Mouse (Mus musculus): ENCODE results near the gene Ifrd2. TPM values are rescaled to one million over a fixed set of nuclear protein-coding genes. Genes with fewer than 3 reads are reported as not detected.

Gene Ifrd2
- polyA plus RNA-seq, 1 experiment: 29.4 TPM

GRCm38 (mm10) chr9:107575579-107576356, 11.7 kb upstream of the Ifrd2 start:
- no peaks in the 10 kb centered on the region for H3K79me2 ChIP-seq (ENCODE audit: control insufficient read depth, insufficient read depth)
- no peak overlapping the region for H3ac ChIP-seq (ENCODE audit: control insufficient read depth, insufficient read length)
- H3K27me3 ChIP-seq (ENCODE audit: control insufficient read depth, insufficient read depth, insufficient read length): no peaks in the 10 kb centered on the region
- H3K36me3 ChIP-seq (ENCODE audit: control insufficient read depth, insufficient read depth): no peaks in the 10 kb centered on the region
- no peak overlapping the region for H3K4me3 ChIP-seq
- no peak overlapping the region for H3K4me2 ChIP-seq (ENCODE audit: low read depth)
- TF ChIP-seq MYOG (IDR thresholded peaks at IDR 0.05; ENCODE audit: control insufficient read depth in 1 of 3, insufficient read depth in 1 of 3, insufficient read length in 2 of 3, low read depth in 2 of 3) (peak in 1 of 3 experiments; percentile 29), MAX (IDR thresholded peaks at IDR 0.05; ENCODE audit: low read depth) (no peak)

DNA sequence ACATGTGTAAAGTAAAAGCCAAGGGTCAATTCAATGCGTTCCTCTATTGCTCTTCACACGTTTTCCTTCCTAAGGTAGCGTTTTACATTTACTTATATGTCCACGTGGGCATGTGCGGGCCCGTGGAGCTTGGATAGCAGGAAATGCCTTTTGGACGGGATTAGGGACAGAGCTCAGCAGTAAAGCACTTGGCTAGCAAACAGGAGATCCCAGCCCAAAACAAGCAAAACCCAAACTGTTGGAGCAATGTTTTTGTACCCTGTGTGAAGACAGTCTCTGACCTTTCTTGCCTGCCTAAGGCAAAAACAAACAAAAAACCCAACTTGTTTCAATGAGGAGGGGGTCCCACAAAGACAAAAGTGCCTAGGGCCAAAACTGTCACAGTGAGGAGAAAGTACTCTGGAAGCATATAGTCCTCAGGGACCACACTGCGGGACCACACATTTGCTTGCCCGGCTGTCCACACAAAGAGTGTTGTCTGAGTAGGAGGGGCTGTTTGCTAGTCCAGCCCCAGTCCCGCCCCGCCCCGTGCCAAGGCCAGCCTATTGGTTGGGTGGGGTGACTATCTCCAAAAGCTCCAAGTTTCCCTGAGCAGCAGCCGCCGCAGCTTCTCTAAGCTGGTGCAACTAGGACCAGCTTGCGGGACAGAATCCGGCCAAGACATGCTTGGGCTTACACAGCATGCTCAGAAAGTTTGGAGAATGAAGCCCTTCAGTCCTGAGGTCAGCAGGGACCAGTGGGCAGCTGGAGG, 10.9 kb upstream of the Ifrd2 start, which contains the start of gene Hyal1:
Gene Hyal1 (plus strand): TSS at position 571 of the 751 bp plus-strand sequence.
- peak; percentile 45 for TF ChIP-seq POLR2AphosphoS2 (IDR thresholded peaks at IDR 0.05; ENCODE audit: insufficient read length, low read depth)
- no peak for TF ChIP-seq USF1 (IDR thresholded peaks at IDR 0.05; ENCODE audit: low read depth)
- peak; percentile 57 for TF ChIP-seq POLR2A (IDR thresholded peaks at IDR 0.05; ENCODE audit: insufficient read length, low read depth)
- H3K27me3 ChIP-seq (ENCODE audit: control insufficient read depth, insufficient read depth, insufficient read length): no peaks in the 10 kb centered on the region
- peaks cover 5% of the 10 kb centered on the region for H3K79me2 ChIP-seq (ENCODE audit: control insufficient read depth, insufficient read depth)
- H3K36me3 ChIP-seq (ENCODE audit: control insufficient read depth, insufficient read depth): no peaks in the 10 kb centered on the region
- H3K4me2 ChIP-seq (ENCODE audit: low read depth): peak within 1 kb of the TSS; percentile 87
- H3ac ChIP-seq (ENCODE audit: control insufficient read depth, insufficient read length): no peak within 1 kb of the TSS
- peak within 1 kb of the TSS; percentile 22 for H3K4me3 ChIP-seq

GRCm38 (mm10) chr9:107577871-107578270, 9.6 kb upstream of the Ifrd2 start:
- Histone ChIP-seq H3K4me2 (ENCODE audit: low read depth) (peak overlapping the region; percentile 87), H3K36me3 (ENCODE audit: control insufficient read depth, insufficient read depth) (no peaks in the 10 kb centered on the region), H3K27me3 (ENCODE audit: control insufficient read depth, insufficient read depth, insufficient read length) (no peaks in the 10 kb centered on the region), H3K4me3 (no peak overlapping the region), H3K79me2 (ENCODE audit: control insufficient read depth, insufficient read depth) (peaks cover 5% of the 10 kb centered on the region), H3ac (ENCODE audit: control insufficient read depth, insufficient read length) (no peak overlapping the region)
- no peak for TF ChIP-seq CEBPB (IDR thresholded peaks at IDR 0.05; ENCODE audit: insufficient read depth, poor library complexity, severe bottlenecking)
- TF ChIP-seq TCF12 (IDR thresholded peaks at IDR 0.05; ENCODE audit: insufficient read depth, poor library complexity, severe bottlenecking): no peak
- TF ChIP-seq POLR2AphosphoS2 (IDR thresholded peaks at IDR 0.05; ENCODE audit: insufficient read length, low read depth): no peak
- no peak for TF ChIP-seq SRF (IDR thresholded peaks at IDR 0.05; ENCODE audit: control insufficient read depth, insufficient read length, low read depth)
- TF ChIP-seq POLR2A (IDR thresholded peaks at IDR 0.05; ENCODE audit: insufficient read length, low read depth): no peak

DNA sequence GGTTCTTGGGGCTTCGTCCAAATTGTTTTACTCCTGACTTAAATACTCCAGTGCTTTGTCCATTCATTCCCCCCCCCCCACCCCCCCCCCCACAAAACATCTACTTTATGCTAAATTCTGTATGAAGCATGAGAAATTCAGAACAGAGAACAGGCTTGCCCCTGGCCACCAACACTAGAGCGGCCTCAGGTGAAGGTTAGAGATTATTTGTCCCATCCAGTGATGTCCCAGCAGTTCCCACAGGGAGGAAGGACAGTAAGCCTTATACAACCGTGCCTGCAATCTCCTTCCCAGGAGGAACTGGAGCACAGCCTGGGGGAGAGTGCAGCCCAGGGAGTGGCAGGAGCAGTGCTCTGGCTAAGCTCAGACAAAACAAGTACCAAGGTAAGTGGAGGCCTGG, 8.9 kb upstream of the Ifrd2 start, which contains the start of gene Naa80:
Gene Naa80 (plus strand): TSS at position 301 of the 400 bp plus-strand sequence.
- no peaks in the 10 kb centered on the region for H3K27me3 ChIP-seq (ENCODE audit: control insufficient read depth, insufficient read depth, insufficient read length)
- TF ChIP-seq MAX (IDR thresholded peaks at IDR 0.05; ENCODE audit: low read depth): no peak
- TF ChIP-seq USF1 (IDR thresholded peaks at IDR 0.05; ENCODE audit: low read depth): no peak
- no peak for TF ChIP-seq TCF3 (IDR thresholded peaks at IDR 0.05; ENCODE audit: insufficient read length, low read depth)
- no peak for TF ChIP-seq TCF12 (IDR thresholded peaks at IDR 0.05; ENCODE audit: insufficient read depth, poor library complexity, severe bottlenecking)
- no peak for TF ChIP-seq MYOD1 (IDR thresholded peaks at IDR 0.05; ENCODE audit: control insufficient read depth in 1 of 3, insufficient read length in 2 of 3, low read depth in 2 of 3)
- TF ChIP-seq POLR2AphosphoS2 (IDR thresholded peaks at IDR 0.05; ENCODE audit: insufficient read length, low read depth): no peak
- TF ChIP-seq E2F4 (IDR thresholded peaks at IDR 0.05; ENCODE audit: insufficient read depth): no peak
- TF ChIP-seq SRF (IDR thresholded peaks at IDR 0.05; ENCODE audit: control insufficient read depth, insufficient read length, low read depth): no peak
- TF ChIP-seq POLR2A (IDR thresholded peaks at IDR 0.05; ENCODE audit: insufficient read length, low read depth): no peak
- TF ChIP-seq REST (IDR thresholded peaks at IDR 0.05; ENCODE audit: insufficient read depth, insufficient read length): no peak
- TF ChIP-seq CEBPB (IDR thresholded peaks at IDR 0.05; ENCODE audit: insufficient read depth, poor library complexity, severe bottlenecking): no peak
- no peak for TF ChIP-seq MYOG (IDR thresholded peaks at IDR 0.05; ENCODE audit: control insufficient read depth in 1 of 3, insufficient read depth in 1 of 3, insufficient read length in 2 of 3, low read depth in 2 of 3)
- no peak within 1 kb of the TSS for H3ac ChIP-seq (ENCODE audit: control insufficient read depth, insufficient read length)
- H3K79me2 ChIP-seq (ENCODE audit: control insufficient read depth, insufficient read depth): peaks cover 5% of the 10 kb centered on the region
- H3K4me3 ChIP-seq: no peak within 1 kb of the TSS
- H3K36me3 ChIP-seq (ENCODE audit: control insufficient read depth, insufficient read depth): no peaks in the 10 kb centered on the region
- H3K4me2 ChIP-seq (ENCODE audit: low read depth): peak within 1 kb of the TSS; percentile 90

- Histone ChIP-seq H3K4me3 (no peak overlapping the region), H3K4me2 (ENCODE audit: low read depth) (peak overlapping the region; percentile 90), H3ac (ENCODE audit: control insufficient read depth, insufficient read length) (no peak overlapping the region), H3K36me3 (ENCODE audit: control insufficient read depth, insufficient read depth) (no peaks in the 10 kb centered on the region), H3K79me2 (ENCODE audit: control insufficient read depth, insufficient read depth) (peaks cover 5% of the 10 kb centered on the region), H3K27me3 (ENCODE audit: control insufficient read depth, insufficient read depth, insufficient read length) (no peaks in the 10 kb centered on the region)
- TF ChIP-seq REST (IDR thresholded peaks at IDR 0.05; ENCODE audit: insufficient read depth, insufficient read length) (no peak), POLR2AphosphoS2 (IDR thresholded peaks at IDR 0.05; ENCODE audit: insufficient read length, low read depth) (no peak), TCF12 (IDR thresholded peaks at IDR 0.05; ENCODE audit: insufficient read depth, poor library complexity, severe bottlenecking) (no peak), USF1 (IDR thresholded peaks at IDR 0.05; ENCODE audit: low read depth) (no peak), CEBPB (IDR thresholded peaks at IDR 0.05; ENCODE audit: insufficient read depth, poor library complexity, severe bottlenecking) (no peak), SRF (IDR thresholded peaks at IDR 0.05; ENCODE audit: control insufficient read depth, insufficient read length, low read depth) (no peak), POLR2A (IDR thresholded peaks at IDR 0.05; ENCODE audit: insufficient read length, low read depth) (no peak), TCF3 (IDR thresholded peaks at IDR 0.05; ENCODE audit: insufficient read length, low read depth) (no peak), MAX (IDR thresholded peaks at IDR 0.05; ENCODE audit: low read depth) (no peak), MYOG (IDR thresholded peaks at IDR 0.05; ENCODE audit: control insufficient read depth in 1 of 3, insufficient read depth in 1 of 3, insufficient read length in 2 of 3, low read depth in 2 of 3) (no peak), E2F4 (IDR thresholded peaks at IDR 0.05; ENCODE audit: insufficient read depth) (no peak), MYOD1 (IDR thresholded peaks at IDR 0.05; ENCODE audit: control insufficient read depth in 1 of 3, insufficient read length in 2 of 3, low read depth in 2 of 3) (no peak)
These were observed 8.2 kb upstream of the Ifrd2 start for GRCm38 (mm10) chr9:107579023-107579900.

Data from myocyte (in vitro differentiated cells).